21 mouse cellular contexts compared by ENCODE assay signal in genomic region chr5:39557376-39558001, GRCm38 (mm10).
"Had no signal": no experiment of that assay in that cellular context is flagged by ENCODE, and none has a peak within 500 bp of the region (broad histone marks: within the 10 kb centered on the region; RNA-seq: fewer than 3 reads in every experiment).

No protein-coding gene starts in this region.

- H3K27ac ChIP-seq: kidney, embryonic 15.5 days; limb, embryonic 12.5 days; limb, embryonic 15.5 days; liver, embryonic 14.5 days; macrophage; midbrain, embryonic 12.5 days; midbrain, embryonic 15.5 days; neural tube, embryonic 12.5 days; neural tube, embryonic 15.5 days; stomach, embryonic 15.5 days had no signal

- H3K36me3 ChIP-seq: kidney, embryonic 15.5 days; limb, embryonic 12.5 days; limb, embryonic 15.5 days; midbrain, embryonic 12.5 days; midbrain, embryonic 15.5 days; neural tube, embryonic 12.5 days; neural tube, embryonic 15.5 days; stomach, embryonic 15.5 days had no signal

- H3K9me3 ChIP-seq: kidney, embryonic 15.5 days; limb, embryonic 12.5 days; limb, embryonic 15.5 days; midbrain, embryonic 12.5 days; midbrain, embryonic 15.5 days; neural tube, embryonic 12.5 days; neural tube, embryonic 15.5 days; stomach, embryonic 15.5 days had no signal

- DNase-seq: kidney, postnatal 14 days; kidney, postnatal 4 days; left cerebral cortex, postnatal 4 days; liver, postnatal 0 days; lung, embryonic 14.5 days; right cerebral cortex, adult 18-20 months; right cerebral cortex, postnatal 25 days; spleen, adult 18-20 months; thymus, postnatal 25 days had no signal

- H3K4me3 ChIP-seq: kidney, embryonic 15.5 days; limb, embryonic 12.5 days; limb, embryonic 15.5 days; midbrain, embryonic 12.5 days; midbrain, embryonic 15.5 days; neural tube, embryonic 12.5 days; neural tube, embryonic 15.5 days; stomach, embryonic 15.5 days had no signal

- H3K27me3 ChIP-seq: kidney, embryonic 15.5 days; limb, embryonic 12.5 days; limb, embryonic 15.5 days; midbrain, embryonic 12.5 days; midbrain, embryonic 15.5 days; neural tube, embryonic 12.5 days; neural tube, embryonic 15.5 days; stomach, embryonic 15.5 days had no signal

- ATAC-seq: liver, postnatal 0 days; lung, postnatal 0 days; midbrain, embryonic 15.5 days had no signal

- H3K9ac ChIP-seq: kidney, embryonic 15.5 days; limb, embryonic 12.5 days; limb, embryonic 15.5 days; liver, embryonic 14.5 days; liver, postnatal 0 days; lung, embryonic 14.5 days; midbrain, embryonic 12.5 days; midbrain, embryonic 15.5 days; neural tube, embryonic 12.5 days; neural tube, embryonic 15.5 days; stomach, embryonic 15.5 days had no signal

- H3K4me2 ChIP-seq: kidney, embryonic 15.5 days; limb, embryonic 12.5 days; limb, embryonic 15.5 days; liver, embryonic 11.5 days; lung, embryonic 14.5 days; midbrain, embryonic 12.5 days; midbrain, embryonic 15.5 days; neural tube, embryonic 12.5 days; neural tube, embryonic 15.5 days; stomach, embryonic 15.5 days had no signal

- H3K4me1 ChIP-seq: kidney, embryonic 15.5 days; limb, embryonic 12.5 days; limb, embryonic 15.5 days; midbrain, embryonic 12.5 days; midbrain, embryonic 15.5 days; neural tube, embryonic 12.5 days; neural tube, embryonic 15.5 days; stomach, embryonic 15.5 days had no signal
